9 mouse cellular contexts compared by ENCODE assay signal in the genomic region with DNA sequence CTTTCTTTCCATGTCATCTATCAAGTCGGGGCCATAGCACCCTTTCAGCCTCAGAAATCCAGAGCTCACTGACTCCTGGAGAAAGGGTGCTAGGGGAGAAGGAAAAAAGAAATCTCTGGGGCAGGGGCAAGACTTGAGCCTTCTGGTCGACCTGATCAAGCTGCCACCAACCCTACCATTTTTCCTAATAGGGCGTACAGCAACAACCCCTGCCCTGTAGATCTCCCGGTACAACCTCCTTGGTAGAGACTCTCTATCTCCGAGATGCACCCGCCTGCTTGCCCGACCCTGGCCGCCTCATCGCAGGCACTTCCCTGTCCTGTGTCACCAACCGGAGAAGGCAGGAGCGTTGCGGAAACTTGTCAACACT. TPM values are rescaled to one million over a fixed set of nuclear protein-coding genes. Genes with fewer than 3 reads are reported as not detected.
A peak's percentile ranks its signal among the peaks of the same experiment; 100 is the strongest.
DNase-seq lines count a peak whose midpoint lies in the region; ATAC-seq and TF ChIP-seq lines count a peak whose summit lies in the region.
"Had no signal": no experiment of that assay in that cellular context is flagged by ENCODE, and none has a peak within 500 bp of the region (broad histone marks: within the 10 kb centered on the region; RNA-seq: fewer than 3 reads in every experiment).

No protein-coding gene starts in this region.

- H3K36me3 ChIP-seq in kidney, embryonic 14.5 days (ENCODE audit: control insufficient read depth, insufficient read depth, low read length) = no peaks in the 10 kb centered on the region
- H3K36me3 ChIP-seq: lung, embryonic 15.5 days had no signal

- H3K9me3 ChIP-seq in kidney, embryonic 14.5 days (ENCODE audit: control insufficient read depth, low read length) = no peaks in the 10 kb centered on the region
- H3K9me3 ChIP-seq: lung, embryonic 15.5 days had no signal

- TF ChIP-seq POLR2A in lung, adult 2 months (IDR thresholded peaks at IDR 0.05; ENCODE audit: borderline replicate concordance, extremely low read depth, low read depth, low read length) = no peak

- no peaks in the 10 kb centered on the region for H3K4me1 ChIP-seq in kidney, embryonic 14.5 days (ENCODE audit: control insufficient read depth, insufficient read depth, low read length)
- no peaks in the 10 kb centered on the region for H3K4me1 ChIP-seq in lung, adult 2 months (ENCODE audit: control insufficient read depth, insufficient read depth, low read length)
- H3K4me1 ChIP-seq: lung, embryonic 15.5 days had no signal

- WGBS in kidney, embryonic 14.5 days = 4% methylated on average over 12 of the region's 12 CpGs
- WGBS in lung, adult 2 months = 2% methylated on average over 12 of the region's 12 CpGs

- ATAC-seq in kidney, embryonic 14.5 days (ENCODE audit: low FRiP score, low TSS enrichment) = no peak
- ATAC-seq in monocyte, adult 5-6 weeks (replicated peaks; ENCODE audit: insufficient number of reproducible peaks, low FRiP score, low TSS enrichment, poor library complexity, severe bottlenecking) = no peak

- no peak overlapping the region for H3K27ac ChIP-seq in kidney, embryonic 14.5 days (ENCODE audit: low read depth, low read length)
- H3K27ac ChIP-seq: lung, embryonic 15.5 days had no signal

- peak; percentile 28 for DNase-seq in kidney, adult 9 months
- peak; percentile 15 for DNase-seq in NIH3T3 (ENCODE audit: low read depth)
- peak; percentile 15 for DNase-seq in cerebellum, adult 8-10 months
- peak; percentile 36 for DNase-seq in kidney, postnatal 14 days
- peak; percentile 40 for DNase-seq in lung, adult 2 months
- peak; percentile 27 to 57 for DNase-seq in spleen, postnatal 14 days (ENCODE audit: low spot score in 2 of 2)

- no peak for TF ChIP-seq CTCF in lung, adult 2 months (IDR thresholded peaks at IDR 0.05; ENCODE audit: insufficient read depth, low read length)

- no peak overlapping the region for H3K9ac ChIP-seq in kidney, embryonic 14.5 days (ENCODE audit: low read depth, low read length)
- H3K9ac ChIP-seq: lung, embryonic 15.5 days had no signal

- H3K27me3 ChIP-seq in kidney, embryonic 14.5 days (ENCODE audit: control insufficient read depth, insufficient read depth, low read length) = no peaks in the 10 kb centered on the region
- H3K27me3 ChIP-seq: lung, embryonic 15.5 days had no signal

- no peak overlapping the region for H3K4me2 ChIP-seq in kidney, embryonic 14.5 days (replicated peaks; ENCODE audit: low read depth, low read length)

- H3K4me3 ChIP-seq in kidney, embryonic 14.5 days (ENCODE audit: low read length) = no peak overlapping the region
- no peak overlapping the region for H3K4me3 ChIP-seq in lung, adult 2 months (replicated peaks; ENCODE audit: extremely low read depth, low read depth, low read length)
- H3K4me3 ChIP-seq: lung, embryonic 15.5 days had no signal

RNA-seq across cellular contexts. Expression of gene Gm21060, which starts 30.6 kb away (rescaled TPM):
- not detected in 2 replicates for polyA plus RNA-seq in kidney, embryonic 14.5 days (2014; fragmentation: Nextera tagmentation; extraction: Ambion mirVana)
- not detected in 2 replicates for polyA plus RNA-seq in lung, adult 2 months (2012; rRNA removed)
- total RNA-seq in monocyte, adult 5-6 weeks (2017) = not detected in 3 replicates
- polyA plus RNA-seq: lung, embryonic 15.5 days had no signal

RNA-seq across cellular contexts. Expression of gene Csf2ra, which starts 38.0 kb away (rescaled TPM):
- polyA plus RNA-seq in kidney, embryonic 14.5 days (2014; fragmentation: Nextera tagmentation; extraction: Ambion mirVana) = 32.9 and 36.8 TPM in 2 replicates
- polyA plus RNA-seq in lung, adult 2 months (2012; rRNA removed) = 317 and 417 TPM in 2 replicates
- total RNA-seq in monocyte, adult 5-6 weeks (2017) = 128 to 198 TPM (median 148 TPM) in 3 replicates
